ENCODE assay signal across 24 mouse cellular contexts in genomic region chr16:91601693-91602092, GRCm38 (mm10). TPM values are rescaled to one million over a fixed set of nuclear protein-coding genes. Genes with fewer than 3 reads are reported as not detected.
DNase-seq lines count a peak whose midpoint lies in the region; ATAC-seq and TF ChIP-seq lines count a peak whose summit lies in the region.
"Had no signal": no experiment of that assay in that cellular context is flagged by ENCODE, and none has a peak within 500 bp of the region (broad histone marks: within the 10 kb centered on the region; RNA-seq: fewer than 3 reads in every experiment).

No protein-coding gene starts in this region.

- no peak overlapping the region for H3K4me2 ChIP-seq in kidney, embryonic 16.5 days (replicated peaks; ENCODE audit: low read depth, low read length)
- H3K4me2 ChIP-seq: embryonic facial prominence, embryonic 15.5 days; hindbrain, embryonic 13.5 days had no signal

- H3K36me3 ChIP-seq in spleen, adult 2 months (ENCODE audit: control insufficient read depth, insufficient read depth, low read length): no peaks in the 10 kb centered on the region
- no peaks in the 10 kb centered on the region for H3K36me3 ChIP-seq in kidney, embryonic 16.5 days (ENCODE audit: insufficient read depth, low read length)
- H3K36me3 ChIP-seq: embryonic facial prominence, embryonic 15.5 days; forebrain, embryonic 10.5 days; G1E; heart, embryonic 10.5 days; hindbrain, embryonic 13.5 days had no signal

- no peak overlapping the region for H3K4me3 ChIP-seq in spleen, adult 2 months (ENCODE audit: extremely low read depth, insufficient read depth, insufficient read length)
- no peak overlapping the region for H3K4me3 ChIP-seq in bone marrow macrophage, adult 2 months (ENCODE audit: insufficient read depth, low read length)
- H3K4me3 ChIP-seq in kidney, embryonic 16.5 days (ENCODE audit: low read length): no peak overlapping the region
- H3K4me3 ChIP-seq: embryonic facial prominence, embryonic 15.5 days; erythroblast, embryonic 14.5 days; forebrain, embryonic 10.5 days; heart, embryonic 10.5 days; hindbrain, embryonic 13.5 days had no signal

- no peak for TF ChIP-seq POLR2A in spleen, adult 2 months (IDR thresholded peaks at IDR 0.05; ENCODE audit: low read depth, low read length)
- TF ChIP-seq POLR2A in bone marrow macrophage, adult 2 months (IDR thresholded peaks at IDR 0.05; ENCODE audit: borderline replicate concordance, low read depth, low read length): no peak

- H3K4me1 ChIP-seq in spleen, adult 2 months (ENCODE audit: control insufficient read depth, insufficient read depth, insufficient read length): peaks cover 4% of the 10 kb centered on the region; the same call in 1 of the 2 replicates
- H3K4me1 ChIP-seq in bone marrow macrophage, adult 2 months (ENCODE audit: control insufficient read depth, insufficient read depth, low read length): peaks cover 17% of the 10 kb centered on the region
- H3K4me1 ChIP-seq in kidney, embryonic 16.5 days (ENCODE audit: insufficient read depth, low read length): peaks cover 2% of the 10 kb centered on the region

- no peaks in the 10 kb centered on the region for H3K9me3 ChIP-seq in kidney, embryonic 16.5 days (ENCODE audit: low read length)
- H3K9me3 ChIP-seq: embryonic facial prominence, embryonic 15.5 days; forebrain, embryonic 10.5 days; G1E; heart, embryonic 10.5 days; hindbrain, embryonic 13.5 days had no signal

- no peak overlapping the region for H3K9ac ChIP-seq in kidney, embryonic 16.5 days (replicated peaks; ENCODE audit: low read length)
- H3K9ac ChIP-seq: embryonic facial prominence, embryonic 15.5 days; hindbrain, embryonic 13.5 days had no signal

- peak overlapping the region; percentile 34; the same call in 1 of the 2 replicates for H3K27ac ChIP-seq in spleen, adult 2 months (ENCODE audit: insufficient read depth, low read length)
- peak overlapping the region; percentile 1; the same call in 1 of the 2 replicates for H3K27ac ChIP-seq in bone marrow macrophage, adult 2 months (ENCODE audit: insufficient read depth, low read depth, low read length)
- no peak overlapping the region for H3K27ac ChIP-seq in kidney, embryonic 16.5 days (ENCODE audit: low read length)
- H3K27ac ChIP-seq: embryonic facial prominence, embryonic 15.5 days; forebrain, embryonic 10.5 days; heart, embryonic 10.5 days; hindbrain, embryonic 13.5 days; hindbrain, postnatal 0 days had no signal

- whole genome bisulfite sequencing in spleen, adult 2 months: 35% methylated on average over 9 of the region's 9 CpGs
- WGBS in kidney, embryonic 16.5 days: 44% methylated on average over 9 of the region's 9 CpGs

- TF ChIP-seq CTCF in spleen, adult 2 months (IDR thresholded peaks at IDR 0.05; ENCODE audit: extremely low read depth, insufficient read depth, insufficient read length, insufficient replicate concordance): no peak
- TF ChIP-seq CTCF in bone marrow macrophage, adult 2 months (IDR thresholded peaks at IDR 0.05; ENCODE audit: low read depth, low read length): no peak

- DNase-seq in spleen, adult 2 months (ENCODE audit: low read depth in 1 of 2, low spot score in 2 of 2): no peak
- no peak for DNase-seq in spleen, adult 12 weeks (ENCODE audit: low spot score)
- no peak for DNase-seq in MN1 (ENCODE audit: low spot score)
- no peak for DNase-seq in cerebellum, adult 18-20 months
- DNase-seq in ovary, postnatal 10 days (ENCODE audit: low spot score): no peak
- DNase-seq: adrenal gland, postnatal 14 days; cerebellum, adult 8-10 months; cerebellum, postnatal 36 days; gastrocnemius, postnatal 36 days; heart, adult 18-20 months; heart, postnatal 10 days had no signal

- H3K27me3 ChIP-seq in spleen, adult 2 months (ENCODE audit: control insufficient read depth, insufficient read depth, low read length): no peaks in the 10 kb centered on the region
- H3K27me3 ChIP-seq in kidney, embryonic 16.5 days (ENCODE audit: insufficient read depth, low read length): peaks cover 12% of the 10 kb centered on the region
- H3K27me3 ChIP-seq: Patski had no signal

- ATAC-seq in megakaryocyte, adult 5-6 weeks (ENCODE audit: poor library complexity, severe bottlenecking): 0 out of 2 replicates have a peak, but pooled peaks have one; percentile 20
- no peak for ATAC-seq in kidney, embryonic 16.5 days (ENCODE audit: low FRiP score, low TSS enrichment)
- ATAC-seq: activated CD4-positive, CD25-positive, alpha-beta regulatory T cell, adult 4 months; forebrain, embryonic 14.5 days; hindbrain, postnatal 0 days; Patski had no signal

RNA-seq across cellular contexts. Expression of gene Tmem50b, which starts 4.1 kb away (rescaled TPM):
- 19.6 and 21.2 TPM in 2 replicates for polyA plus RNA-seq in spleen, adult 2 months (2012; rRNA removed)
- polyA plus RNA-seq in bone marrow macrophage, adult 2 months (2012; ENCODE audit: insufficient read depth, insufficient read length, missing spikeins): 78.7 and 80.3 TPM in 2 replicates
- 102 and 112 TPM in 2 replicates for total RNA-seq in megakaryocyte, adult 5-6 weeks (2015)
- 83.4 and 89.7 TPM in 2 replicates for total RNA-seq in megakaryocyte, adult 5-6 weeks (2017)
- polyA plus RNA-seq in kidney, embryonic 16.5 days (2015; fragmentation: Nextera tagmentation; extraction: Ambion mirVana): 42.1 and 47.7 TPM in 2 replicates

RNA-seq across cellular contexts. Expression of gene Dnajc28, which starts 17.1 kb away (rescaled TPM):
- 0.39 and 0.42 TPM in 2 replicates for polyA plus RNA-seq in spleen, adult 2 months (2012; rRNA removed)
- 7.5 and 7.9 TPM in 2 replicates for polyA plus RNA-seq in bone marrow macrophage, adult 2 months (2012; ENCODE audit: insufficient read depth, insufficient read length, missing spikeins)
- total RNA-seq in megakaryocyte, adult 5-6 weeks (2015): 2.3 and 2.7 TPM in 2 replicates
- 5.0 and 6.8 TPM in 2 replicates for total RNA-seq in megakaryocyte, adult 5-6 weeks (2017)
- 3.8 and 4.9 TPM in 2 replicates for polyA plus RNA-seq in kidney, embryonic 16.5 days (2015; fragmentation: Nextera tagmentation; extraction: Ambion mirVana)

RNA-seq across cellular contexts. Expression of gene Gart, which starts 45.1 kb away (rescaled TPM):
- polyA plus RNA-seq in spleen, adult 2 months (2012; rRNA removed): 24.8 and 26.4 TPM in 2 replicates
- polyA plus RNA-seq in bone marrow macrophage, adult 2 months (2012; ENCODE audit: insufficient read depth, insufficient read length, missing spikeins): 27.6 and 31.6 TPM in 2 replicates
- total RNA-seq in megakaryocyte, adult 5-6 weeks (2015): 59.0 and 62.7 TPM in 2 replicates
- 98.1 and 115 TPM in 2 replicates for total RNA-seq in megakaryocyte, adult 5-6 weeks (2017)
- polyA plus RNA-seq in kidney, embryonic 16.5 days (2015; fragmentation: Nextera tagmentation; extraction: Ambion mirVana): 120 and 129 TPM in 2 replicates

RNA-seq across cellular contexts. Expression of gene Son, which starts 45.6 kb away (rescaled TPM):
- 107 and 127 TPM in 2 replicates for polyA plus RNA-seq in spleen, adult 2 months (2012; rRNA removed)
- polyA plus RNA-seq in bone marrow macrophage, adult 2 months (2012; ENCODE audit: insufficient read depth, insufficient read length, missing spikeins): 237 and 238 TPM in 2 replicates
- 271 and 279 TPM in 2 replicates for total RNA-seq in megakaryocyte, adult 5-6 weeks (2015)
- 160 and 200 TPM in 2 replicates for total RNA-seq in megakaryocyte, adult 5-6 weeks (2017)
- 100.0 and 111 TPM in 2 replicates for polyA plus RNA-seq in kidney, embryonic 16.5 days (2015; fragmentation: Nextera tagmentation; extraction: Ambion mirVana)

RNA-seq across cellular contexts. Expression of gene Ifngr2, which starts 54.8 kb away (rescaled TPM):
- polyA plus RNA-seq in spleen, adult 2 months (2012; rRNA removed): 18.7 and 36.7 TPM in 2 replicates
- polyA plus RNA-seq in bone marrow macrophage, adult 2 months (2012; ENCODE audit: insufficient read depth, insufficient read length, missing spikeins): 193 and 222 TPM in 2 replicates
- 63.2 and 67.5 TPM in 2 replicates for total RNA-seq in megakaryocyte, adult 5-6 weeks (2015)
- total RNA-seq in megakaryocyte, adult 5-6 weeks (2017): 47.0 and 49.0 TPM in 2 replicates
- polyA plus RNA-seq in kidney, embryonic 16.5 days (2015; fragmentation: Nextera tagmentation; extraction: Ambion mirVana): 52.1 and 52.7 TPM in 2 replicates
